Mouse (Mus musculus): ENCODE measurements at regions not wholly inside any gene's neighbourhood (a gene's known extent, or its start where the extent isn't known, plus 50 kb on each side); places are given as distances from the start of the nearest gene placed in this dataset.
"Not testable (repeated sequence)": the region's sequence is repeated elsewhere in the genome, so short reads cannot be mapped to it uniquely, and the experiment has no call there.

- not testable (repeated sequence) for H3K27ac ChIP-seq; H3K4me1 ChIP-seq (replicated peaks); H3K9me3 ChIP-seq
These were observed 75.2 kb upstream of the Map3k1 start for GRCm38 (mm10) chr13:111883768-111884566.

GRCm38 (mm10) chr13:111890792-111891191, 82.0 kb upstream of the Map3k1 start:
- H3K27me3 ChIP-seq (ENCODE audit: insufficient read depth, poor library complexity, severe bottlenecking), result no peaks in the 10 kb centered on the region
- H3K4me3 ChIP-seq, result no peak overlapping the region
- H3K9me3 ChIP-seq, result no peaks in the 10 kb centered on the region
- 72% methylated on average over 3 of the region's 3 CpGs for WGBS
- H3K4me1 ChIP-seq (replicated peaks), result peaks cover 8% of the 10 kb centered on the region
- H3K27ac ChIP-seq, result no peak overlapping the region
- no peaks in the 10 kb centered on the region for H3K36me3 ChIP-seq
- DNase-seq (ENCODE audit: low spot score), result no peak

More at GRCm38 (mm10) chr13:111883768-111884566, 75.2 kb upstream of the Map3k1 start:
- not testable (repeated sequence) for H3K36me3 ChIP-seq; H3K27me3 ChIP-seq (ENCODE audit: insufficient read depth, poor library complexity, severe bottlenecking); DNase-seq (ENCODE audit: low spot score); H3K4me3 ChIP-seq
- WGBS, result 85% methylated on average over 17 of the region's 17 CpGs

DNA sequence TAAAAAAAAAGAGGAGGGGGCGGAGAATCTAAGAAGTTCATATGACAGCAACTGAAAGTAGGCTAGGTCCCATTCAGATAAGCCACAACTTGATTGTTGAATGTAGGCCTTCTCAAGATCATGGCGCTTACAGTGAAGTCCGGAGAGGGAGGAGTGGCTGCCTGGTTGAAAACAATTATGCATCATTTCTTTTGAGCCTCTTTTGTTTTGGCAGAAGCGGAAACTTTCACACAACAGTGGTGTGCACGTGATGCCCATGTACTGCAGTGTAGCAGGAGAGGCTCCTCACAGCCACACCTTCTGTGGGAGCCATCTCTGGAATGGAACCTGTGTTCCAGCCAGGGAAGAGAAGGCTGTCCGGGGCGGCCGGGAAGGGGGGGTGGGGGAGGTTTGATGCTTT, 83.3 kb upstream of the Map3k1 start:
- Histone ChIP-seq H3K4me3 (no peak overlapping the region), H3K27me3 (ENCODE audit: insufficient read depth, poor library complexity, severe bottlenecking) (no peaks in the 10 kb centered on the region), H3K36me3 (no peaks in the 10 kb centered on the region), H3K4me1 (replicated peaks) (peaks cover 8% of the 10 kb centered on the region), H3K9me3 (no peaks in the 10 kb centered on the region), H3K27ac (no peak overlapping the region)
- WGBS, result 93% methylated on average over 8 of the region's 8 CpGs
- no peak for DNase-seq (ENCODE audit: low spot score)

GRCm38 (mm10) chr13:111893221-111893713, 84.5 kb upstream of the Map3k1 start:
- 60% methylated on average over 14 of the region's 14 CpGs for WGBS
- no peak for DNase-seq (ENCODE audit: low spot score)
- H3K9me3 ChIP-seq, result no peaks in the 10 kb centered on the region
- H3K36me3 ChIP-seq, result no peaks in the 10 kb centered on the region
- no peak overlapping the region for H3K4me3 ChIP-seq
- H3K27ac ChIP-seq, result no peak overlapping the region
- H3K4me1 ChIP-seq (replicated peaks), result peaks cover 8% of the 10 kb centered on the region
- no peaks in the 10 kb centered on the region for H3K27me3 ChIP-seq (ENCODE audit: insufficient read depth, poor library complexity, severe bottlenecking)

DNA sequence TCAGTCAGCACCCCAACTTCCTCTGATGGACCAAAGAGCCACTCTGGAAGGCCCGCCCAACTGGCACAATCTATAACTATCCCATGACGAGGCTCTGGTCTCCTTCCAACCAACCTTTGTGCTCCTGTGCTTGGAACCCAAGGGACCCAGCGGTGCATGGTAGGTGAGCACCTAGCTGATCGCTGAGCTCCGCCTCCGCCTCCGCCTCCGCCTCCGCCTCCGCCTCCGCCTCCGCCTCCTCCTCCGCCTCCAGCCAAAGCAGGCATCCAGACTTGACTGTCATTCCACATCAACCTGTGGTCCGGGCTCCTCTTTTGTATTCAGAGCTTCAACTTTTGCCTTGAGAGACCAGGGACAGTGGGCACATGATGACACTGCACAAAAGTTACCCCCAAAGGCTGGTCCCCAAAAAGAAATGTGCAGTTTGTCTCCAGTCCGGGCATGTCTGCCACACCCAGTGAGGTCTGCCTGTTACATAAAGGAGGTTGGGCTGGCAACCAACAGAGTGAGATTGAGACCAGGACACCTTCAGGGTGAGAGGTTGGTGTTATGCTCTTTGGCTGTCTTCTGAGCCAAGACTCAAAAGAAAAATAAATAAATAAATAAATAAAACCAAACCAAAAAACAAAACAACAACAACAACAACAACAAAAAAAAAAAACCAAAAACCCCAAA, 86.1 kb upstream of the Map3k1 start:
- H3K4me3 ChIP-seq, result no peak overlapping the region
- no peak for DNase-seq (ENCODE audit: low spot score)
- 53% methylated on average over 15 of the region's 15 CpGs for WGBS

GRCm38 (mm10) chr13:111896279-111896678, 87.5 kb upstream of the Map3k1 start:
- no peaks in the 10 kb centered on the region for H3K9me3 ChIP-seq
- no peak for DNase-seq (ENCODE audit: low spot score)
- H3K36me3 ChIP-seq, result no peaks in the 10 kb centered on the region
- peaks cover 8% of the 10 kb centered on the region for H3K4me1 ChIP-seq (replicated peaks)
- H3K27me3 ChIP-seq (ENCODE audit: insufficient read depth, poor library complexity, severe bottlenecking), result no peaks in the 10 kb centered on the region
- no peak overlapping the region for H3K27ac ChIP-seq
- WGBS, result 62% methylated on average over 2 of the region's 2 CpGs
- H3K4me3 ChIP-seq, result no peak overlapping the region

More for the DNA sequence above, 86.1 kb upstream of the Map3k1 start:
- Histone ChIP-seq H3K27ac (no peak overlapping the region), H3K36me3 (no peaks in the 10 kb centered on the region), H3K9me3 (no peaks in the 10 kb centered on the region), H3K4me1 (replicated peaks) (peaks cover 8% of the 10 kb centered on the region), H3K27me3 (ENCODE audit: insufficient read depth, poor library complexity, severe bottlenecking) (no peaks in the 10 kb centered on the region)

DNA sequence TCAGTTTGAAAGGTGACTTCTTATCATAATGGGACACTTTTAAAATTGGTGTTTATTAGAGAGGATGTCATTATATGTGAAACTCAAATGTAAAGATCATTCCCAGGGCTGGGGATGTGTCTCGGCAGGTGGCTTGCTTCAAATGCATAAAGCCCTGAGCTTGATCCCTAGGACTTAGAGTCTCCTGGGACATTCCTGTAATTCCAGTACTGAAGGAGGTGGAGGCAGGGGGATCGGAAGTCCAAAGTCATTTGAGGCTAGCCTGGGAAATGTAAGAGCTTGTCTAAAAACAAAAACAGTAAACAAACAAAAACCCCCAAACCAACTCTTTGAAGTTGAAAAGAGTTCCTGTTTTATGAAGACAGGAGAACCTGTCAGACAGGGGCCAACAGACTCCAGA, 94.6 kb upstream of the Map3k1 start:
- no peaks in the 10 kb centered on the region for H3K9me3 ChIP-seq
- 52% methylated on average over 2 of the region's 2 CpGs for WGBS
- H3K27me3 ChIP-seq (ENCODE audit: insufficient read depth, poor library complexity, severe bottlenecking), result no peaks in the 10 kb centered on the region
- H3K4me3 ChIP-seq, result no peak overlapping the region
- H3K4me1 ChIP-seq (replicated peaks), result peaks cover 11% of the 10 kb centered on the region
- no peaks in the 10 kb centered on the region for H3K36me3 ChIP-seq
- H3K27ac ChIP-seq, result no peak overlapping the region
- no peak for DNase-seq (ENCODE audit: low spot score)

DNA sequence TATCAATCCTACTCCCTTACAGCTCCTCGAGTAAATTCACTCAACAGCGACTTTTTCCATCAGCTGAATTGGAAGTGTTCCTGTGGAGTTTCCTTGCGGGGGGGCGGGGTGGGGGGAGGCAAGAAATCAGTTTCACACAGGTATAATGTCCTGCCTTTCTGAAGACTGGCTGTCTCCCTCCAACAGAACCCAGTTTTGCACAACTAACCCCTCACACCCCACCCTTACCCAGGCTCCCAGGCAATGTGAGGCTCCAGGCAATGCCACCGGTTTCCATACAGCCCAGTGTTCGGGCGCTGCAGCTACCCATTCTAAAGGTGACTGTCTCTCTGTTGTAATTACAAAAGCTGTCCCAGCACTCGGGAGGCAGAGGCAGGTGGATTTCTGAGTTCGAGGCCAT, 95.1 kb upstream of the Map3k1 start:
- Histone ChIP-seq H3K9me3 (no peaks in the 10 kb centered on the region), H3K4me3 (no peak overlapping the region), H3K36me3 (no peaks in the 10 kb centered on the region), H3K27me3 (ENCODE audit: insufficient read depth, poor library complexity, severe bottlenecking) (no peaks in the 10 kb centered on the region), H3K4me1 (replicated peaks) (peaks cover 11% of the 10 kb centered on the region), H3K27ac (no peak overlapping the region)
- no peak for DNase-seq (ENCODE audit: low spot score)
- WGBS, result 57% methylated on average over 9 of the region's 9 CpGs

DNA sequence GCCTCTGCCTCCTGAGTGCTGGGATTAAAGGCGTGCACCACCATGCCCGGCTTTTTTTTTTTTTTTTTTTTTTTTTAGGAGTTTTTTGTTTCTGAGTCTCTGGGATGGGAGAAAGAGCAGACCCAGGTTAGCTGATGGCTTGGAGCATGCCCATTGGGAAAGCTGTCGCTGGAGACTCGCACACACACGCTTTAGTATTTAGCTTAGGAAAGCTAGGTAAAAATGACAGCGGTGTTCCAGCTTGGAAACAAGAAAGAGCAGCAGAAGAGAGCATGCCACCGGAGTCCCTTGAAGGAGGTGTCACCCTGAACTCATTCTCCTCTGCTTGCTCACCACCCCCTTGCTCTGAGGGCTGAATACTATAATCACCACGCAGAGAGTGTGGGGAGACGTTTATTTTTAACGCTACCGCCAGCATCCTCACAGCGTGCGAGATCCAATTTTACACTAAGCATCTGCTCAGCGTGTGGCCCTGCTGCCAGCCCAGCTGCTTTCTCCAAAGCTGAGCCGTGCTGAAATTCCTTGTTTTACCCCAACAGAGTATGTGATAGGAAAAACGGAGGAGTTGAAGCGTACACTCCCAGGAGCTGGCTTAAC, 95.9 kb upstream of the Map3k1 start:
- H3K27me3 ChIP-seq (ENCODE audit: insufficient read depth, poor library complexity, severe bottlenecking), result no peaks in the 10 kb centered on the region
- H3K9me3 ChIP-seq, result no peaks in the 10 kb centered on the region
- peak overlapping the region; percentile 82 for H3K27ac ChIP-seq
- H3K36me3 ChIP-seq, result no peaks in the 10 kb centered on the region
- peak; percentile 44 for DNase-seq (ENCODE audit: low spot score)
- 22% methylated on average over 16 of the region's 17 CpGs for WGBS
- H3K4me3 ChIP-seq, result peak overlapping the region; percentile 30; the same call in 1 of the 2 replicates
- peaks cover 11% of the 10 kb centered on the region for H3K4me1 ChIP-seq (replicated peaks)

- H3K9me3 ChIP-seq, result no peaks in the 10 kb centered on the region
- peak overlapping the region; percentile 82 for H3K27ac ChIP-seq
- H3K27me3 ChIP-seq (ENCODE audit: insufficient read depth, poor library complexity, severe bottlenecking), result no peaks in the 10 kb centered on the region
- DNase-seq (ENCODE audit: low spot score), result peak; percentile 45
- H3K36me3 ChIP-seq, result no peaks in the 10 kb centered on the region
- H3K4me3 ChIP-seq, result peak overlapping the region; percentile 30; the same call in 1 of the 2 replicates
- peaks cover 11% of the 10 kb centered on the region for H3K4me1 ChIP-seq (replicated peaks)
- WGBS, result 18% methylated on average over 10 of the region's 10 CpGs
These were observed 96.5 kb upstream of the Map3k1 start for GRCm38 (mm10) chr13:111905213-111905701.

DNA sequence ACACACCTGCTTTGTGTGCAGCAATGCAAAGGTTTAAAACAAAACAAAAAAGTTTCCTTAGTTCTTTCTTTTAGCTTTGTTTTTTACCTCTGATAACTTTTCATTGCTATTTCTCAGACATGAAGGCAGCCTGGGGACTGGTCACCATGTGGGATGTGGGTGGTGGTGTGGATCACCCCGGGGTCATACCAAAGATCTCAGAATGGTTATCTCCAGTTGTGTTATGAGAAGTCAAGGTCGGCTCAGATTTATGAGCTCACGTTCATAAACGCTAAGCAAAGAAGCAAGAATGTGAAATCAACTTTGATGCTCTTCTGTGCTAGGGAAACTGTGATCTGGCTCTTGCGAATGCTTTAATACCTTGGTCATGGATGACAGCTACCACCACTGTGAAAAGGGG, 102.3 kb upstream of the Map3k1 start:
- Histone ChIP-seq H3K27ac (no peak overlapping the region), H3K4me3 (no peak overlapping the region), H3K9me3 (no peaks in the 10 kb centered on the region), H3K4me1 (replicated peaks) (peaks cover 6% of the 10 kb centered on the region), H3K36me3 (no peaks in the 10 kb centered on the region), H3K27me3 (ENCODE audit: insufficient read depth, poor library complexity, severe bottlenecking) (no peaks in the 10 kb centered on the region)
- WGBS, result 92% methylated on average over 5 of the region's 5 CpGs
- no peak for DNase-seq (ENCODE audit: low spot score)

DNA sequence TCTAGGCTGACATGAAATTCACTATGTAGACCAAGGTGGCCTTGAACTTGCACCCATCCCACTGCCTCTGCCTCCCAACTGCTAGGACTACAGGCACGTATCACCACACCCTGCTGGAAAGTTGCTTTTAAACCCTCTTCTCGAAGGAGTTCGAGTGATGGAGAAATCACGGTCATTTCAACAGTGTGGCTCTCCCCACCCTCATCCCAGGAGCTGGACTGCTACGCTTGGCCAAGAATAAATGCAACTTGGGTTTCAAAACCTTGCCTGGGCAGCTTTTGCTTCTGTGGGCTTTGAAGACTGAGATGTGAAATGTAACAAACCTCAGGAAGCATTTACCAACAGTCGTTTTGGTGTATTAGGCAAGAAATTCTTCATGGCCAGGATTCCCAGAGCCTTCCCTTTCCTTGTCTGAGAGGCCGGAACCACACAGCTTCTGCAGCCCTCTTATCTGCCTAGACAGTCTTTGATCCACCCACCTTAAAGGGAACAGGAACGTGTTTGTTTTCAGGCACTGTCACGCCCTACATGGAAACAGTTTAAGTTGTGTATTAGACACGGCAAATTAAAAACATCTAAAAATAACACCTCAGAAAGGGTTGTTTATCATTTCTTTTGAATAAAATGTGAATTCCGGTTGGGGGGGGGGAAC, 103.0 kb upstream of the Map3k1 start:
- Histone ChIP-seq H3K36me3 (no peaks in the 10 kb centered on the region), H3K4me1 (replicated peaks) (peaks cover 6% of the 10 kb centered on the region)

More for the DNA sequence above, 103.0 kb upstream of the Map3k1 start:
- no peak overlapping the region for H3K4me3 ChIP-seq
- H3K27me3 ChIP-seq (ENCODE audit: insufficient read depth, poor library complexity, severe bottlenecking), result no peaks in the 10 kb centered on the region
- H3K27ac ChIP-seq, result no peak overlapping the region
- no peaks in the 10 kb centered on the region for H3K9me3 ChIP-seq
- 81% methylated on average over 11 of the region's 11 CpGs for WGBS
- no peak for DNase-seq (ENCODE audit: low spot score)
